Mouse (Mus musculus) ovary, postnatal 36 days (tissue): ENCODE data around the gene Plekha4.
A peak's percentile ranks its signal among the peaks of the same experiment; 100 is the strongest.
"Not testable (repeated sequence)": the region's sequence is repeated elsewhere in the genome, so short reads cannot be mapped to it uniquely, and the experiment has no call there.

Experiments
- DNase-seq: peaks from one replicate; pipeline ENCODE4 v3.0.0; 2022; ENCODE audit warnings: low spot score, mixed read lengths

Gene Plekha4

DNA sequence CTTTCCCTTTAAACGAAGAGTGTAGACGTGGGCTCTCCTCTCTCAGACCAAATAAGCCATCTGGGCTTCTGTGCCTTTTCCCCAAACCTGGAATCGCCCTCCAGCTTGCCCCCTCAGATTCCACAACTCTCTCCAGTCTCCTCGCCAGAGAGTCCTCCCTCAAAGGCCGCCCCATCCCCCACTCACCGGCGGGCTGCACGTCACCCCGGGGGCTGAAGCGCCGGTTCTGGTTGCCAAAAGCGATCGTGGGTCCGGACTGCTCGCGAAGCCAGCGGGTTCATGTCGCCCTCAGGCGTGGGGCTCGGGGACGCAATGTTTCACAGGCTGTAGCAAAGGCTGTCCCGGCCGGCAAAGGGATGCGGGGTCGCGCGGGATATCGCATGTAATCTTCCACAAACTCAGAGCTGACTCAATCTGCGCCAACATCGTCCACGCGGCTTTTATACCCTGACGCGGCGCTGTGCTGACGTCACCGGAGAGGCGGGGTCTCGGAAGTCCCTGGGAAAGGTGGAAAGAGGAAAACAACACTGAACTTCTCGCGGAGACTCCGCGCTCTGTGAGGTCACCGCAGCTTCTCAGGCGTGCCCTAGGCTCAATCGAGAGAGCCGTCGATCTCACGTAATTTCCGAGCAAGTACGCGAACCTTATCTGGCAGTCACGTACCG, at the start of gene Plekha4, which contains the start of gene Ppp1r15a:
TSS of gene Plekha4 (plus strand) at position 522 of the 665 bp plus-strand sequence.
TSS of gene Ppp1r15a (minus strand) at position 460 of the 665 bp plus-strand sequence.
- peak; percentile 96 for DNase-seq

DNA sequence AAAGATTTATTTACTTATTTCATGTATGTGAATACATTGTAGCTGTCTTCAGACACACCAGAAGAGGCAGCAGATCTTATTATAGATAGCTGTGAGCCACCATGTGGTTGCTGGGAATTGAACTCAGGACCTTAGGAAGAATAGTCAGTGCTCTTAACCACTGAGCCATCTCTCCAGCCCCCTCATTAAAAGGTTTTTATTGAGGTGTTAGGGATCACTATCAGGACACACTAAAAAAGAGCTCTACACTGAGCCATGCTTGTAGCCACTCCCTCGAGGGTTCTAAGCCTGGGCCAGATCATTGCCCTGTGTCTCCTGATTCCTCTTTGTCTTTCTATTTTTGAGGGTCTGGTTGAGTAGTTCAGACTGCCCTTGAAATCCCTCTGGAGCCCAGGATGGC, 49.7 kb upstream of the Plekha4 start:
- DNase-seq: no peak

DNA sequence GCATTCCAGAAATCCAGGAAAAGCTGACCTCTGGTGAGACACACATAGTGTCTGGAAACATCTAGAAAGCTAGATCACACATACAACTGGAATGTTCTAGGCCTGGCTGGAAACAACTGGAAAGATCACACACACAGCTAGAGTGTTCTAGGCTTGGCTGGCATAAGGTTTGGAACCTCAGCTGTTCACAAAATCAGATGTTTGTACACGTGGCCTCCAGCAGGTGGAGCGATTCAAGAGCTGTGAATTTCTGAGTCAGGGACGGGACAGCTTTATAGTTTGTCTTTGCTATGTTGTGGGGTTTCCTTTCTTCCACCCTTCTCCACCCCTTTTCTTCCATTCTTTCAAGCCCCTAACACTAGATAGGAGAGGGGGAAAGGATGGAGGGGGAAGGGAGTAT, 49.1 kb upstream of the Plekha4 start:
- no peak for DNase-seq

DNA sequence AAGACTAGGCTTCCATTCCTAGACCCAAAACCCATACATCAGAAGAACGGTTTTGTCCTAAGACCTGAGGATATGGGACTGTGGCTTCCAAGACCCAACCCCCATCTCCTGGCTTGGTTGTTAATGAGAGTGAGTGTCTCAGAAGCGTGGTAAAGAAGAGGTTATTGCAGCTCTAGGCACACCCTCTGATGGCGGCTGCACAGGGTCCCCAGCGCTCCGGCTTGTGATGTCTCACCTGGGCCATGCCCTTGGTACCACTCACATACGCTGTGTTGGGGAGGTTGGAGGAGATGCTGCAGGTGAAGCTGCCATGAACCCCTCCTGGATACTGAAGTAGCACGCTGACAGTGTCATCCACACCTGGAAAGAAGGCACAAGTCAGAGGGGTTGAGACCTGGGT, 47.4 kb upstream of the Plekha4 start:
- no peak for DNase-seq

DNA sequence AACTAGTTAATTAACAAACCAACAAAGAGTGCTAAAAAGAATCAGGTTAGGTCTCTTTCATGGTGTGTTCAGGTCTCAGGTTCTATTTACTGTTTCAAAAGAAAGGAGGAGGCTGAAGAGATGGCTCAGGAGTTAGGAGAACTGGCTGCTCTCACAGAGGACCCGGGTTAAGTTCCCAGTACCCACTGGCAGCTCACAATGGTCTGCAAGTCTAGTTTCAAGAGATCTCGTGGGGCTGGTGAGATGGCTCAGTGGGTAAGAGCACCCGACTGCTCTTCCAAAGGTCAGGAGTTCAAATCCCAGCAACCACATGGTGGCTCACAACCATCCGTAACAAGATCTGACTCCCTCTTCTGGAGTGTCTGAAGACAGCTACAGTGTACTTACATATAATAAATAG, 45.8 kb upstream of the Plekha4 start:
- not testable (repeated sequence) for DNase-seq

DNA sequence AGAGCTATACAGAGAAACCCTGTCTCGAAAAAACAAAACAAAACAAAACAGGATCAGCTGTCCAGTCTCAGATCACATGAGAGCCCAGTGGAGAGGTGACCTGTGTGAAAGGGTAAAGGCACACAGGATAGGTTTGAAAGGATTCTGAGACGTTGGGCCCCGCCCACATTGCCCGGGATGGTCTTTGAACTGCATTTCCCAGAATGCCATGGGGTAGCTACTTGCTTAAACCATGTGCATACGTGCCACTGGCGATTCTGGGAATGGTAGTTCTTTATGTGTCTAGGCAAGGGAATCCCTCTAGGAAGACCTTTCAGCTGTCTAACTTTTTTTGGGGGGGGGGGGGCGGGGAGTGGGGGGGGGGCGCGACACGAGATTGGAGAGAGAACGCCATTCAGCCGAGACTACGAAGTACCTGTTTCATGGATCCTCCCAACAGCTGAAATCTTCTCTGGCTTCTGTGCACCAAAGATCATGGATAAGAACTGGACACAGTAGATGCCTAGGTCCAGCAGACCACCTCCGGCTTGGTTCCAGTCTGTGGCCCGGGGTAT, 44.7 kb upstream of the Plekha4 start, which contains the start of gene Tulp2:
TSS of gene Tulp2 (plus strand) at position 504 of the 554 bp plus-strand sequence.
- peak; percentile 49 for DNase-seq

DNA sequence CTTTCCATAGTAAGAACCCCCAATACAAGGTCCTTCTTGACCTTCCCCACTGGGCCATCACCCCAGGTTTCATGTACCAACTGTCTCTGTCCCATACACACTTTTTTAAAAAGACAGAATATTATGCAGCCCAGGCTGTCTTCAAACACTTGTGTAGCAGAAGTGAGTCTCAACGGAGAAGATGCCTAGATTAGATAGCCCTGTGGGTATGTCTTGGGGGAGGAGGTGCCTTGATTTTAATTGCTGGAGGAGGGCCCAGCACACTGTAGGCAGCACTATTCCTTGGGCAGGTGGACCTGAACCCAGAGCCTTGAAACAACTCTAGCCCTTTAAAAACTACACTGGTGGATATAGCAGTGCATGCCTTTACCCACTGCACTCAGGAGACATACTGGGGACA, 44.0 kb upstream of the Plekha4 start:
- no peak for DNase-seq

DNA sequence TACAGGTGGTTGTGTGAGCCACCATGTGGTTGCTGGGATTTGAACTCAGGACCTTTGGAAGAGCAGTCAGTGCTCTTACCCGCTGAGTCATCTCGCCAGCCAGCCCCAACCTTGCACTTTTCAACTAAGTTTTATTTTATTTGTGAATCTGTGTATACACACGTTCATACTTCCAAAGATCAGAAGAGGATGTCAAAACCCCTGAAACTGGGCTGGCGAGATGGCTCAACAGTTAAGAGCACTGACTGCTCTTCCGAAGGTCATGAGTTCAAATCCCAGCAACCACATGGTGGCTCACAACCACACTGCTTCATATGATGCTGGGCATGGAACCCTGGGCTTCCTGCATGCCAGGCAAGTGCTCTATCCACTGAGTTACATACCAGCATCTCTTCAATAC, 41.1 kb upstream of the Plekha4 start:
- DNase-seq: not testable (repeated sequence)

DNA sequence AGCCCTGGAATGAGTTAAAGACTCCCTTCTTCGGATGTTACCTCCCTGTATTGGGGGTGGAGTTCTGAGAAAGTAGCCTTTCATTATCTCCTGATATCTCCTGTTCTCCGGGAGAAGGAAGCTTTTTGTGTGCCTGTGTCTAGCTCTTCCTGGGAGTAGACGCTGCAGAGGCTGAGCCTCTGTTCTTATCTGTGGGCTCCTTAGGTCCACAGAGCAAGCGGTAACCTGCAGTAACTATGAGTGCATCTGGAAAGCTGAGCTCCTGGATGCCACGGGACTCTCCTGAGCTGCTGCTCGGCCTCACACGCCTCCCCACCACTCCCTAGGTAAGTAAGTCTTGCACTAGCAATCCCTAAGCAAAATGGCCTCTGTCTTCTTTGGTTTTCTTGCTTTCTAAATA, 40.0 kb upstream of the Plekha4 start:
- DNase-seq: no peak

DNA sequence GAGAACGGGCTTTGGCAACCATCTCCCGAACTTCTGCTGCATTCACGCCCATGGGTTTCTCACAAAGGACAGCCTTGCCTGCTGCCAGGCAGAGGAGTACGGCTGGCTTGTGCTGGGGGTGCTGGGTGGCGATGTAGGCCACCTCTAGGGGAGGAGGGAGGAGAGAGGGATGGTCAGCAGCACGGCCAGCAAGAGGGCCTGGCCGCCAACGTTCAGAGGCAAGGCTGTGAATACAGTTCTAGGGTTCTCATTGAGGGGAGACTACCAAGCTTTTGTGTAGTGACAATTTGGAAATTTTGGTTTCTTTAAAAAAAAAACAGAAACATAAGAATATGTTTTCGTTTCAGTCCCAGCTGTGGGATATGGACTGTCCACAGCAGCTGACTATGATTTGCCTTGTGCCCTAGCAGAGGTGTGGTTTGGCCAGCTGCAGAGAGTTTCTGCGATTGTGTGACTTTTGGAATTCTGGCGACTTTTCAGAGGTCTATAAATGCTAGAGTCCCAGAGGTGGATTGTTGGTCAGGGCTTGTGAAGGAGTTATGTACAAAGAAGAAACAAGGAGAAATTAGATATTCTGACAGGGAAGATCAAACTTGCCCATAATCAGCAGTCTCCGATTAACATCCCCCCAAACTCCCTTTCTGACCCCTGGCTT, 39.2 kb upstream of the Plekha4 start, which contains the start of gene Gm45808:
TSS of gene Gm45808 (minus strand) at position 51 of the 655 bp plus-strand sequence.
- DNase-seq: no peak

DNA sequence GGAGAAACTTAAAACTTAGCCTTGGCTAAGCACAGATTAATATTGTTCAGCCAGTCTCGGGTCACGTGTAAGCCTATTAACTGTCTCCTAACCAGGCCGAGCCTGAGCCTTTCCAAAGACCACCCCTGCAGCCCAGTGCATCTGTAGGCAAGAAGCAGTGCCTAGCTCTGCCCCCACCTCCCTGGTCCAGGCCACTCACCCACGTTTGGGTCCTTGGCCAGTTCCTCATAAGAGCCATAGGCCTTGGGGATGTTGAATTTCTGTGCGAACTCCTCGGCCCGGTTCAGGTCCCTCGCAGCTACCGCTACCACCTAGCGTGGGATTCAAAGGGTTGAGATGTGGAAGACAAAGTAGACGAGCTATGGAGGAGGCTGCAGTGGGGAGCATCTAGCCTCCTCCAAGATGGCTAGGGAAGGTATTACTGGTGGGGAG, 38.3 kb upstream of the Plekha4 start:
- DNase-seq: no peak

DNA sequence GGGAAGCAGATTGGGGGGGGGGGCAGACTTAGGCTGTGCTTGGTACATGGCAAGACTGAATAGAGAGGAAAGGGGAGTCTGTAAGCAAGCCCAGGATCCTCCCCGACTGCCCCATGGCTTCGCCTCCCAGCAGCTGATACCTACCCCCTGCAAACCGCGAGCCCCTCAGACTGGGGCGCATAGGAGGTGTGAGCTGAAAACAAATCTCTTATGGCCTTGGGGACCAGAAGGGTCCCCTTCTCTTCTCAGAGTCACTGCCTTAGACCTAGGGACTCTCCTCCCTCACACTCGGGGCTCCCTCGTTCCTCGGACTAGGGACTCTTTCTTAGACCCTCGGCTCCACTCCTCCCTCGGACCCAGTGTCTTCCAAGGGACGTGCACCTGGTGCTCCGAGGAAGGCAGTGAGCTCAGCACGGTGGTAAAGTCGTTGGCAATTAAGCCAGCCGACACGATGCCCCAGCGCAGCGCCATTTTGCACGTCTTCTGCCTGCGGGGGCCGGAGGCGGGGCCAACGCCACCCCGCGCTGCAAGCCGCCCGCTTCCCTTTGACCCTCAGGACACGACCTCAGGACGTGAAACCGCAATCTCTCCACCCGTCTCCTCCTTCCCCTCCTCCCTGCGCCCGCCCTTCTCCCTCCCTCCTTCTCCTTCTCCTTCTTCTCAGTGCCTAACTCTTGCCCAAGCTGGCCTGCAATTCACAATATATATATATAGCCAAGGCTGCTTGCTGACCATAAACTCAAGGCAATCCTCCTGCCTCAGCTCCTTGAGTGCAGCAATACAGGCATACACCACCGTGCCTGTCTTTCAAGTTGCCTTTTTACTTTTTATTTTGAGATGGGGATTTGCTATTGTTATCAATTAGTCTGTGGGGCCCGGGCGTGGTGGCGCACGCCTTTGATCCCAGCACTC, 37.6 kb upstream of the Plekha4 start, which contains the start of gene Dhdh:
TSS of gene Dhdh (minus strand) at position 513 of the 912 bp plus-strand sequence.
- DNase-seq: peak; percentile 80

DNA sequence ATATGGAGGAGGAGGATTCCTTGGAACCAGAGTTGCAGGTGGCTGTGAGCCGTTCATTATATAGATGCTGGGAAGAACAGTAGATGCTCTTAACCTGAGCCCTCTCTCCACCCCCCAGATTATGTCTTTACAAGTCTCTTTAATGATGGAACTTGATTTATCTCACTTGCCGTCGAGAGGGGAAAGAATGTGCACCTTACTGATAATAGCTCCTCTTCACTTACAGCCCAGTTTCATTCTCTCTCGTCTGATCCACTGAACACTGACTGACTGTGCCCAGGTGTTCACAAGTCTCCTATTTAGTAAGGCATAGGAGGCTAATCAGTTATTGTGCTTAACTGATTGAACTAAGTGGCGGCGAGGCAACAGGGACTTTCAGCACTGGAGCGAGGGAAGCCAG, 36.6 kb upstream of the Plekha4 start:
- DNase-seq: no peak

DNA sequence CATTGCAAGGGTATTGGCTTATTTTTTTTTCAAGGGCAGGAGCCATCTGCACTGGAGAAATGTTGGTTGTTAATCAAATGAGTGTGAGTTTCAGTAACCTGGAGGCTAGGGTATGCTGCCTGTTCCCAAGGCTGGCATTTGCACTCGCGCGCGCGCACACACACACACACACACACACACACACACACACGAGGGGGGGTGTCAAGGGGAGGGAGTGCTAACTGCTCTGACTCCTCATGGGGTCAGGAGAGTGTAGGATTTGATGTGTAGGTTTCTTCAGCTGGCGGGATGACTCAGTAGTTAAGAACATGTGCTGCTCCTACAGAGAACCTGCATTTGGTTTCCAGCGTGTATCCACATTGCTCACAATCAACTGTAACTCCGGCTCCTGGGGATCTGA, 35.3 kb upstream of the Plekha4 start:
- no peak for DNase-seq

DNA sequence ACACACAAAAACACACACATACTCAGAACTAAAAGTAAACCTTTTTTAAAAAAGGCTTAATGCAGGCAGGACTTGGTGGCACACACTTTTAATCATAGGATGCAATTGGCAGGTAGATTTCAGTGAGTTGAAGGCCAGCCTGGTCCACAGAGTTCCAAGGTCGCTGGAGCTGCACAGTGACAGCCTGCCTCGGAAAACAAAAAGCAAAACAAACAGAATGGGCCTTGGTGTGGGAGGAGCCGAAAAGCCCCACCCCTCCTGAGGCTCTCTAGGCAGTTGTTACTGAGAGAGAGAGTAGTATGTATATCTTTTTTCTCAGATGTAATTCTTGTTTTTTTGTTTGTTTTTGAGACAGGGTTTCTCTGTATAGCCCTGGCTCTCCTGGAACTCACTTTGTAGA, 34.9 kb upstream of the Plekha4 start:
- DNase-seq: peak; percentile 47

DNA sequence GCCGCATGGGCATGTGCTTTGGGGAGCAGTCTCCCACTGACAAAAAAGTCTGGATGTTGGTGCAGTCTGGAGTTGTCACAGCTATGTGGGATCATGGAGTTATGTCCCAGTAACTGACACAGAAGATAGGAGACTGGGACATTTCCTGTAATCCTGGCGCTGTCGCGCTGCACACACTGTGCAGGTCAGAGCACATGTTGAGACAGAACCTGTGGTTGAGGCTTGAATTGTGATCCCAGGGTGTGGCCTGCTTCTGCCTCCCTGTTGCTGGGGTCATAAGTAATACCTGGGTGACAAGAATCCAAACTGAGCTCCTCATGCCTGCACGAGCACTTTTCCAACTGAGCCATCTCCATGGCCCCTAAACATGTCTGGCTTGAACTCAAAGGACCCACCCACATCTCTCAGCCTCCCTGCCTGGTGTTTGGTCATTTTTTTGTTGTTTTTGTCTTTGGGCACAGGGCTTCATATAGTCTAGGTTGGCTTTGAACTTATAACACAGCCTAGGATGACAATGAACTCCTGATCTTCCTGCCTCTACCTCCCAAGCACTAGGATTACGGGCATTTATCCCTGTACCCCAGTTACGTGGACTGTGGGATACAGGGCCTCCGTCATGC, 33.8 kb upstream of the Plekha4 start:
- no peak for DNase-seq

DNA sequence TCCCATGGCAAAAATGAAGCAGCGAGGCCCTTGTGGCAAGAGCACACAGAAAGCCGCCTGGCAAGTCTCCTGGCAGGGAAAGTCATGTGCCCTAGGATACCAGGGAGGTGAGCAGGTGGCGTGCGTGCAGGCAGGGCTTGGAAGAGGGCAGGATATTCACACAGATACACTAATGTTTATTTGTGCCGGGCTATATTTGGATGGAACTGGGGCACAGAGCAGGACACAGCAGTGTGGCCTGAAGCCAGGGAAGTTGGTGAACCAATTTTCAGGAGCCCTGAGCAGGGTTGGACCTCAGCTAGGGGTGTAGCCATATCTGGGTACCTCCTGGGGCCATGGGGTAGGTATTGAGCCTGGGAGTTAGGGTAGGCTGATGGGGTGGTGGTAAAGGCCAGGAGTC, 33.2 kb upstream of the Plekha4 start:
- DNase-seq: no peak

DNA sequence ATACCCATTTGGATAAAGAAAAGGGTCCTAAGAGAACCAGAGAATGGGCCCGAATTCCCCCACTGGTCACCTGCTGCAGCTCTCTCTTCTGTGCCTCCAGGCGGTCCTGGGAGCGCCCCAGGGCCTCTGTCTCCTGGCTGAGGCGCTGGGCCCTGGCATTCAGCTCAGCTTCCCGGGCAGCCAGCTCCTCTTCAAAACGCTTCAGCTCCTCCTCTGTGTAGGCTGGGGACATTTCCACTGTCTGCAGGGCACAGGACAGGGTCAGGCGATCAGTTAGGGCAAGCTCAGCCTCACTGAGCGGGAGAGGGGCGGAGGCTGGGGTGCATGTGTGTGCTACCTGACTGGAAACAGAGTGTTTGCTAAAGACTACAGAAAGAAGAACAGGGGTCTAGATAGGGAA, 31.6 kb upstream of the Plekha4 start:
- DNase-seq: no peak

DNA sequence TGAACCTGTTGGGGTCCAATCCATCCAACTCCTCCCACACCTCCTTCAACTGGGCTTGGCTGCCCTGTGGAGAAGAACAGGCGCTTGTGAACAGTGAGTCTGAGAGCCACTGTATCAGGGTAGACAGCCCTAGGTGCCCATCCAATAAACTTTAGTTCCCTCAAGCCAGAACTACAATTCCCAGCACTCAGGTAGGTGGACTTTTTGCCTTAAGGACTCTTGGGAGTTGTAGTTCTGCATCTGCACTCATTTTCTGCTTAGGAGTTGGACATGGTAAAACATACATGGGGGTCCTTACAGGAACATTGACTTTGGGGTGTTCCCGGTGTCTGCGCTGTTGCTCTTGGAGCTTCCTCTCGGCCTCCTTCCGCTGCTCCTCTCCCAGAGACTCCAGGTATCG, 27.7 kb upstream of the Plekha4 start:
- no peak for DNase-seq

DNA sequence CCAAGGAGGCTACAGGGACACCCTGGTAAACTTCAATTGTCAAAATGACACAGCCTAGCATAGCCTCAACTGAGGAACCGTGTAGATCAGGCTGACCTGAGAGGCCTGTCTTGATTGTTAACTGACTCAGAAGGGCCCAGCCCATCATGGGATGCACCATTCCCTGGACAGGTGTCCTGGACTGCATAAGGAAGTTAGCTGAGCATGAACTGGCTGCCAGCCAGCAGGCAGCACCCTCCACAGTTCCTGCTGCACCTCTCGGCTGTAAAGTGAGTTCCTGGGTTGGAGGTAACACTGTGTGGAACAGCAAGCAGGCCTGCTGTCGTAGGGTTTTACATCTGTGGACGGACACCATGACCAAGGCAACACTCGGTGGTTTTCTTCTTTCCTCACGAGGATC, 18.5 kb upstream of the Plekha4 start:
- DNase-seq: no peak

DNA sequence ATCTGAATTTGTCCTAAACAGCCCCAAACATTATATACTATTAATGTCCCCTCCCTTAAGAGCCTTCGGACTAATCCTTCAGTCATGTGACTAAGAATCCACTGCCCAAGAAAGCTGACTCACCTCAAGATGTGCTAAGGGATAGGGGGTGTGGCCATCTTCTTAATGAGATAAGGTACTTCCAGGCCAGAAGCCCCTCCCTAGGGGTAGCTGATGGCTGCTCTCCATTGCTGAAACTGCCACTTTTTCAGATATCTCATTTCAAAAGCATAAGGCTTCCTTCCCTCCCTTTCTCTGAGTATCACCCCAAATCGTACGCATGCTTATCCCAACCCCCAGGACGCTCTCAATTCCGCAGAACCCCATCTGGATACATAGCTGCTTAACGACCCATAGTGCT, 17.6 kb upstream of the Plekha4 start:
- DNase-seq: no peak
